Mouse (Mus musculus): ENCODE results near the gene Zfp932. TPM values are rescaled to one million over a fixed set of nuclear protein-coding genes. Genes with fewer than 3 reads are reported as not detected.
"Not testable (repeated sequence)": the region's sequence is repeated elsewhere in the genome, so short reads cannot be mapped to it uniquely, and the experiment has no call there.

Gene Zfp932
- polyA plus RNA-seq (2014; fragmentation: Nextera tagmentation; extraction: Ambion mirVana), result 18.9 and 22.4 TPM in 2 replicates

GRCm38 (mm10) chr5:109996026-109996937 lies at the start of gene Zfp932:
TSS of gene Zfp932 (plus strand) at chr5:109996521.
- peak within 1 kb of the TSS; percentile 43 for H3K4me3 ChIP-seq (replicated peaks; ENCODE audit: low read depth, low read length)
- H3K36me3 ChIP-seq (ENCODE audit: control insufficient read depth, insufficient read depth, low read length); H3K27me3 ChIP-seq (ENCODE audit: control insufficient read depth, insufficient read depth, low read length); H3K4me1 ChIP-seq (ENCODE audit: control insufficient read depth, insufficient read depth, low read length); H3K9me3 ChIP-seq (ENCODE audit: control insufficient read depth, low read length); DNase-seq: not testable (repeated sequence)
- peak within 1 kb of the TSS; percentile 52 for H3K4me2 ChIP-seq (ENCODE audit: low read length)
- H3K27ac ChIP-seq (replicated peaks; ENCODE audit: low read depth, low read length), result 0 out of 2 replicates have a peak within 1 kb of the TSS, but pooled peaks have one; percentile 55
- H3K9ac ChIP-seq (replicated peaks; ENCODE audit: low read length), result peak within 1 kb of the TSS; percentile 44; the same call in 1 of the 2 replicates
- ATAC-seq (ENCODE audit: low FRiP score, low TSS enrichment), result peak; percentile 97
- 2% methylated on average over 23 of the region's 24 CpGs for WGBS

GRCm38 (mm10) chr5:109950281-109950680 lies 46.0 kb upstream of the Zfp932 start:
- Histone ChIP-seq H3K9me3 (ENCODE audit: control insufficient read depth, low read length) (peaks cover 3% of the 10 kb centered on the region; the same call in 1 of the 2 replicates), H3K27ac (replicated peaks; ENCODE audit: low read depth, low read length) (no peak overlapping the region), H3K36me3 (ENCODE audit: control insufficient read depth, insufficient read depth, low read length) (no peaks in the 10 kb centered on the region), H3K4me3 (replicated peaks; ENCODE audit: low read depth, low read length) (no peak overlapping the region), H3K9ac (replicated peaks; ENCODE audit: low read length) (no peak overlapping the region), H3K4me2 (ENCODE audit: low read length) (no peak overlapping the region), H3K27me3 (ENCODE audit: control insufficient read depth, insufficient read depth, low read length) (no peaks in the 10 kb centered on the region), H3K4me1 (ENCODE audit: control insufficient read depth, insufficient read depth, low read length) (no peaks in the 10 kb centered on the region)
- DNase-seq (no peak), ATAC-seq (ENCODE audit: low FRiP score, low TSS enrichment) (no peak)
- WGBS, result 55% methylated on average over 1 of the region's 1 CpGs

- DNase-seq; H3K4me2 ChIP-seq (ENCODE audit: low read length); H3K9ac ChIP-seq (replicated peaks; ENCODE audit: low read length); H3K4me3 ChIP-seq (replicated peaks; ENCODE audit: low read depth, low read length); H3K27ac ChIP-seq (replicated peaks; ENCODE audit: low read depth, low read length); ATAC-seq (ENCODE audit: low FRiP score, low TSS enrichment); H3K27me3 ChIP-seq (ENCODE audit: control insufficient read depth, insufficient read depth, low read length); H3K4me1 ChIP-seq (ENCODE audit: control insufficient read depth, insufficient read depth, low read length); H3K9me3 ChIP-seq (ENCODE audit: control insufficient read depth, low read length); H3K36me3 ChIP-seq (ENCODE audit: control insufficient read depth, insufficient read depth, low read length): not testable (repeated sequence)
- WGBS, result 85% methylated on average over 2 of the region's 2 CpGs
These were observed 15.6 kb upstream of the Zfp932 start for GRCm38 (mm10) chr5:109980743-109981142.

GRCm38 (mm10) chr5:109995461-109995860 lies 860 bp upstream of the Zfp932 start:
- H3K4me1 ChIP-seq (ENCODE audit: control insufficient read depth, insufficient read depth, low read length); DNase-seq; H3K27me3 ChIP-seq (ENCODE audit: control insufficient read depth, insufficient read depth, low read length); H3K36me3 ChIP-seq (ENCODE audit: control insufficient read depth, insufficient read depth, low read length); ATAC-seq (ENCODE audit: low FRiP score, low TSS enrichment); H3K9me3 ChIP-seq (ENCODE audit: control insufficient read depth, low read length); H3K4me3 ChIP-seq (replicated peaks; ENCODE audit: low read depth, low read length); H3K9ac ChIP-seq (replicated peaks; ENCODE audit: low read length); H3K27ac ChIP-seq (replicated peaks; ENCODE audit: low read depth, low read length): not testable (repeated sequence)
- 87% methylated on average over 10 of the region's 10 CpGs for WGBS
- peak overlapping the region; percentile 52 for H3K4me2 ChIP-seq (ENCODE audit: low read length)

GRCm38 (mm10) chr5:110015775-110016174 lies 19.5 kb downstream of the Zfp932 start:
- H3K4me3 ChIP-seq (replicated peaks; ENCODE audit: low read depth, low read length); H3K27me3 ChIP-seq (ENCODE audit: control insufficient read depth, insufficient read depth, low read length); H3K4me2 ChIP-seq (ENCODE audit: low read length); H3K36me3 ChIP-seq (ENCODE audit: control insufficient read depth, insufficient read depth, low read length); H3K4me1 ChIP-seq (ENCODE audit: control insufficient read depth, insufficient read depth, low read length); DNase-seq; H3K9ac ChIP-seq (replicated peaks; ENCODE audit: low read length); H3K9me3 ChIP-seq (ENCODE audit: control insufficient read depth, low read length); H3K27ac ChIP-seq (replicated peaks; ENCODE audit: low read depth, low read length); ATAC-seq (ENCODE audit: low FRiP score, low TSS enrichment): not testable (repeated sequence)
- 91% methylated on average over 10 of the region's 10 CpGs for WGBS

GRCm38 (mm10) chr5:110023273-110023672 lies 27.0 kb downstream of the Zfp932 start:
- Histone ChIP-seq H3K4me1 (ENCODE audit: control insufficient read depth, insufficient read depth, low read length) (no peaks in the 10 kb centered on the region), H3K4me3 (replicated peaks; ENCODE audit: low read depth, low read length) (peak overlapping the region; percentile 29), H3K4me2 (ENCODE audit: low read length) (peak overlapping the region; percentile 55), H3K27me3 (ENCODE audit: control insufficient read depth, insufficient read depth, low read length) (no peaks in the 10 kb centered on the region), H3K36me3 (ENCODE audit: control insufficient read depth, insufficient read depth, low read length) (no peaks in the 10 kb centered on the region), H3K9me3 (ENCODE audit: control insufficient read depth, low read length) (no peaks in the 10 kb centered on the region), H3K9ac (replicated peaks; ENCODE audit: low read length) (peak overlapping the region; percentile 50), H3K27ac (replicated peaks; ENCODE audit: low read depth, low read length) (peak overlapping the region; percentile 74)
- DNase-seq, result peak; percentile 63
- WGBS, result 36% methylated on average over 9 of the region's 9 CpGs
- peak; percentile 64; the same call in 1 of the 2 replicates for ATAC-seq (ENCODE audit: low FRiP score, low TSS enrichment)

- peak overlapping the region; percentile 29 for H3K4me3 ChIP-seq (replicated peaks; ENCODE audit: low read depth, low read length)
- H3K27me3 ChIP-seq (ENCODE audit: control insufficient read depth, insufficient read depth, low read length); H3K36me3 ChIP-seq (ENCODE audit: control insufficient read depth, insufficient read depth, low read length); H3K4me1 ChIP-seq (ENCODE audit: control insufficient read depth, insufficient read depth, low read length); H3K9me3 ChIP-seq (ENCODE audit: control insufficient read depth, low read length): not testable (repeated sequence)
- peak overlapping the region; percentile 74 for H3K27ac ChIP-seq (replicated peaks; ENCODE audit: low read depth, low read length)
- WGBS, result 36% methylated on average over 8 of the region's 8 CpGs
- H3K9ac ChIP-seq (replicated peaks; ENCODE audit: low read length), result peak overlapping the region; percentile 50
- DNase-seq (peak; percentile 88), ATAC-seq (ENCODE audit: low FRiP score, low TSS enrichment) (peak; percentile 85)
- H3K4me2 ChIP-seq (ENCODE audit: low read length), result peak overlapping the region; percentile 55
These were observed 27.5 kb downstream of the Zfp932 start for GRCm38 (mm10) chr5:110023694-110024427.

GRCm38 (mm10) chr5:110057637-110058408 lies 61.5 kb downstream of the Zfp932 start:
- peak overlapping the region; percentile 53 for H3K4me2 ChIP-seq (ENCODE audit: low read length)
- 0 out of 2 replicates have a peak, but pooled peaks cover 3% of the 10 kb centered on the region for H3K9me3 ChIP-seq (ENCODE audit: control insufficient read depth, low read length)
- no peaks in the 10 kb centered on the region for H3K4me1 ChIP-seq (ENCODE audit: control insufficient read depth, insufficient read depth, low read length)
- no peaks in the 10 kb centered on the region for H3K36me3 ChIP-seq (ENCODE audit: control insufficient read depth, insufficient read depth, low read length)
- peak overlapping the region; percentile 45 for H3K4me3 ChIP-seq (replicated peaks; ENCODE audit: low read depth, low read length)
- DNase-seq, result peak; percentile 84
- peak; percentile 95 for ATAC-seq (ENCODE audit: low FRiP score, low TSS enrichment)
- H3K9ac ChIP-seq (replicated peaks; ENCODE audit: low read length), result peak overlapping the region; percentile 50
- 3% methylated on average over 19 of the region's 19 CpGs for WGBS
- no peaks in the 10 kb centered on the region for H3K27me3 ChIP-seq (ENCODE audit: control insufficient read depth, insufficient read depth, low read length)
- 0 out of 2 replicates have a peak overlapping the region, but pooled peaks have one; percentile 49 for H3K27ac ChIP-seq (replicated peaks; ENCODE audit: low read depth, low read length)
